In genomic region chr1:52546796-52547195, GRCm38 (mm10) we compare ENCODE assay signal across 26 mouse cellular contexts. TPM values are rescaled to one million over a fixed set of nuclear protein-coding genes. Genes with fewer than 3 reads are reported as not detected.
DNase-seq lines count a peak whose midpoint lies in the region; ATAC-seq and TF ChIP-seq lines count a peak whose summit lies in the region.
"Had no signal": no experiment of that assay in that cellular context is flagged by ENCODE, and none has a peak within 500 bp of the region (broad histone marks: within the 10 kb centered on the region; RNA-seq: fewer than 3 reads in every experiment).

No protein-coding gene starts in this region.

- no peak for TF ChIP-seq POLR2A in limb, embryonic 14.5 days (IDR thresholded peaks at IDR 0.05; ENCODE audit: borderline replicate concordance, extremely low read depth, insufficient read depth, insufficient read length)

- peak; percentile 59; the same call in 1 of the 2 replicates for ATAC-seq in heart, embryonic 12.5 days (ENCODE audit: insufficient number of reproducible peaks, low FRiP score)
- no peak for ATAC-seq in limb, embryonic 14.5 days (ENCODE audit: low FRiP score, low read depth)
- no peak for ATAC-seq in megakaryocyte, adult 5-6 weeks (ENCODE audit: poor library complexity, severe bottlenecking)
- ATAC-seq: CD4-positive, CD25-positive, alpha-beta regulatory T cell, adult 4 months; forebrain, embryonic 14.5 days; forebrain, embryonic 16.5 days had no signal

- H3K4me3 ChIP-seq in heart, embryonic 12.5 days: no peak overlapping the region
- no peak overlapping the region for H3K4me3 ChIP-seq in limb, embryonic 14.5 days (replicated peaks; ENCODE audit: low read length)
- no peak overlapping the region for H3K4me3 ChIP-seq in limb, embryonic 10.5 days
- H3K4me3 ChIP-seq: embryonic facial prominence, embryonic 13.5 days; embryonic facial prominence, embryonic 15.5 days; erythroblast, embryonic 14.5 days; forebrain, embryonic 10.5 days; forebrain, embryonic 12.5 days had no signal

- no peak overlapping the region for H3K9ac ChIP-seq in heart, embryonic 12.5 days
- no peak overlapping the region for H3K9ac ChIP-seq in limb, embryonic 14.5 days (ENCODE audit: low read depth, low read length, severe bottlenecking)
- H3K9ac ChIP-seq: embryonic facial prominence, embryonic 13.5 days; embryonic facial prominence, embryonic 15.5 days; forebrain, embryonic 12.5 days had no signal

- no peaks in the 10 kb centered on the region for H3K36me3 ChIP-seq in heart, embryonic 12.5 days
- H3K36me3 ChIP-seq in limb, embryonic 14.5 days (ENCODE audit: control insufficient read depth, insufficient read depth, low read length): no peaks in the 10 kb centered on the region
- no peaks in the 10 kb centered on the region for H3K36me3 ChIP-seq in limb, embryonic 10.5 days
- H3K36me3 ChIP-seq: embryonic facial prominence, embryonic 13.5 days; embryonic facial prominence, embryonic 15.5 days; forebrain, embryonic 10.5 days; forebrain, embryonic 12.5 days; G1E had no signal

- 48% methylated on average over 3 of the region's 3 CpGs for WGBS in heart, embryonic 12.5 days
- 82% methylated on average over 3 of the region's 3 CpGs for WGBS in limb, embryonic 14.5 days
- 89% methylated on average over 3 of the region's 3 CpGs for WGBS in limb, embryonic 10.5 days

- 0 out of 2 replicates have a peak, but pooled peaks cover 3% of the 10 kb centered on the region for H3K4me1 ChIP-seq in heart, embryonic 12.5 days (replicated peaks)
- no peaks in the 10 kb centered on the region for H3K4me1 ChIP-seq in limb, embryonic 14.5 days (ENCODE audit: control insufficient read depth, insufficient read depth, low read length)
- peaks cover 5% of the 10 kb centered on the region for H3K4me1 ChIP-seq in limb, embryonic 10.5 days
- H3K4me1 ChIP-seq: embryonic facial prominence, embryonic 13.5 days; embryonic facial prominence, embryonic 15.5 days; forebrain, embryonic 10.5 days; forebrain, embryonic 12.5 days had no signal

- no peak overlapping the region for H3K4me2 ChIP-seq in heart, embryonic 12.5 days
- no peak overlapping the region for H3K4me2 ChIP-seq in limb, embryonic 14.5 days (replicated peaks; ENCODE audit: low read depth, low read length, severe bottlenecking)
- H3K4me2 ChIP-seq: embryonic facial prominence, embryonic 13.5 days; embryonic facial prominence, embryonic 15.5 days; forebrain, embryonic 12.5 days had no signal

- H3K27me3 ChIP-seq in heart, embryonic 12.5 days (replicated peaks): no peaks in the 10 kb centered on the region
- H3K27me3 ChIP-seq in limb, embryonic 14.5 days (ENCODE audit: control insufficient read depth, insufficient read depth, low read length): no peaks in the 10 kb centered on the region
- H3K27me3 ChIP-seq in limb, embryonic 10.5 days (ENCODE audit: low read depth, poor library complexity, severe bottlenecking): no peaks in the 10 kb centered on the region
- H3K27me3 ChIP-seq: CH12.LX; embryonic facial prominence, embryonic 13.5 days; embryonic facial prominence, embryonic 15.5 days; forebrain, embryonic 12.5 days had no signal

- H3K27ac ChIP-seq in heart, embryonic 12.5 days (ENCODE audit: poor library complexity, severe bottlenecking): peak overlapping the region; percentile 51; the same call in 1 of the 2 replicates
- H3K27ac ChIP-seq in limb, embryonic 14.5 days (replicated peaks; ENCODE audit: low read depth, low read length): no peak overlapping the region
- no peak overlapping the region for H3K27ac ChIP-seq in limb, embryonic 10.5 days
- H3K27ac ChIP-seq: embryonic facial prominence, embryonic 13.5 days; embryonic facial prominence, embryonic 15.5 days; forebrain, embryonic 10.5 days; forebrain, embryonic 12.5 days had no signal

- DNase-seq in heart, adult 18-20 months: no peak
- DNase-seq in limb, embryonic 14.5 days (ENCODE audit: low spot score): peak; percentile 5
- no peak for DNase-seq in limb, embryonic 10.5 days (ENCODE audit: low spot score)
- peak; percentile 21 for DNase-seq in retina, postnatal 7 days (ENCODE audit: low read depth, low spot score)
- DNase-seq in retina, embryonic 14.5 days (ENCODE audit: low spot score): no peak
- DNase-seq in NIH3T3 (ENCODE audit: low read depth): peak; percentile 18
- DNase-seq: adrenal gland, postnatal 25 days; B cell, adult 2 months; cerebellum, adult 11 months; cerebellum, adult 18-20 months; cerebellum, adult 8-10 months; cerebellum, postnatal 14 days; cerebellum, postnatal 36 days; embryo, embryonic 11 days had no signal

- H3K9me3 ChIP-seq in heart, embryonic 12.5 days (replicated peaks): peaks cover 6% of the 10 kb centered on the region; the same call in 1 of the 2 replicates
- H3K9me3 ChIP-seq in limb, embryonic 14.5 days (ENCODE audit: control insufficient read depth, low read length): 0 out of 2 replicates have a peak, but pooled peaks cover 8% of the 10 kb centered on the region
- H3K9me3 ChIP-seq in limb, embryonic 10.5 days (replicated peaks): no peaks in the 10 kb centered on the region
- H3K9me3 ChIP-seq: embryonic facial prominence, embryonic 15.5 days; forebrain, embryonic 10.5 days; forebrain, embryonic 12.5 days; G1E had no signal

RNA-seq across cellular contexts. Expression of gene Nab1, which starts 46.3 kb away (rescaled TPM):
- polyA plus RNA-seq in heart, embryonic 12.5 days (2016; fragmentation: Nextera tagmentation; extraction: Ambion mirVana): 29.3 and 32.7 TPM in 2 replicates
- 10 to 100 TPM; 21.1 to 21.5 TPM for total RNA-seq in heart, adult 18-20 months (2021)
- 11.3 and 13.5 TPM in 2 replicates for polyA plus RNA-seq in limb, embryonic 14.5 days (2012; rRNA removed)
- polyA plus RNA-seq in limb, embryonic 14.5 days (2014; fragmentation: Nextera tagmentation; extraction: Ambion mirVana): 22.1 and 25.0 TPM in 2 replicates
- polyA plus RNA-seq in limb, embryonic 10.5 days (2016; fragmentation: Nextera tagmentation; extraction: Ambion mirVana): 6.1 and 6.7 TPM in 2 replicates
- total RNA-seq in megakaryocyte, adult 5-6 weeks (2015): 72.0 and 80.2 TPM in 2 replicates
- 63.0 and 65.6 TPM in 2 replicates for total RNA-seq in megakaryocyte, adult 5-6 weeks (2017)

Comparison
In these comparisons a context has a peak if more than half of its experiments do, and no peak if none do; other contexts are left out.
1. DNase-seq: peak in limb, embryonic 14.5 days (single experiment), retina, postnatal 7 days (single experiment) and NIH3T3 (single experiment); none in heart, adult 18-20 months (0 of 2), limb, embryonic 10.5 days (single experiment) and retina, embryonic 14.5 days (single experiment).